Mouse (Mus musculus) forebrain, embryonic 15.5 days (tissue): Measurements from ENCODE around the gene Dach2. TPM values are rescaled to one million over a fixed set of nuclear protein-coding genes. Genes with fewer than 3 reads are reported as not detected.

ENCODE experiments used
- ATAC-seq: fragments of 200-750 bp; cut with Nextera tagmentation; replicated peaks from 2 replicates; pipeline ENCODE4 v1.8.0; 2017; ENCODE audit warnings: mild to moderate bottlenecking, moderate TSS enrichment, moderate library complexity
- H3K27ac ChIP-seq: fragments of 300-500 bp; sonication (generic); replicated peaks from 2 replicates; pipeline ENCODE4 v1.5.1; 2015; ENCODE audit warnings: mild to moderate bottlenecking, inconsistent platforms
- H3K27me3 ChIP-seq: fragments of 300-500 bp; sonication (generic); 2 replicates; pipeline ENCODE4 v1.6.1; 2015; ENCODE audit warnings: inconsistent platforms
- H3K36me3 ChIP-seq: fragments of 300-500 bp; sonication (generic); 2 replicates; pipeline ENCODE4 v1.6.1; 2015; ENCODE audit warnings: mild to moderate bottlenecking, inconsistent platforms
- H3K4me1 ChIP-seq: fragments of 300-500 bp; sonication (generic); 2 replicates; pipeline ENCODE4 v1.6.1; 2015; ENCODE audit warnings: inconsistent platforms
- H3K4me2 ChIP-seq: fragments of 300-500 bp; sonication (generic); replicated peaks from 2 replicates; pipeline ENCODE4 v1.6.1; 2015; ENCODE audit warnings: mild to moderate bottlenecking, inconsistent platforms
- H3K4me3 ChIP-seq: fragments of 300-500 bp; sonication (generic); 2 replicates; pipeline ENCODE4 v1.5.1; 2015; ENCODE audit warnings: mild to moderate bottlenecking, inconsistent platforms
- H3K9ac ChIP-seq: fragments of 300-500 bp; sonication (generic); replicated peaks from 2 replicates; pipeline ENCODE4 v1.6.1; 2015; ENCODE audit warnings: mild to moderate bottlenecking, inconsistent platforms
- H3K9me3 ChIP-seq: fragments of 300-500 bp; sonication (generic); 2 replicates; pipeline ENCODE4 v1.6.1; 2016; ENCODE audit warnings: inconsistent platforms
- WGBS: fragments of 180-500 bp; shearing (Covaris S2); methylation state at CpG from one replicate; pipeline ENCODE4 v1.1.7; 2015; ENCODE audit warnings: mixed read lengths; 5-methylcytosine and 5-hydroxymethylcytosine counted together
- polyA plus RNA-seq: library from polyadenylated mRNA; unstranded; fragments of >200 nt; fragmentation: Nextera tagmentation; extraction: Ambion mirVana; gene quantifications from 2 replicates; pipeline ENCODE4 v1.2.1, GENCODE M21; 2015

Gene Dach2
- polyA plus RNA-seq, 1 experiment from 2014 or later: 4.5 TPM

GRCm38 (mm10) chrX:113687163-113687562 lies 389.9 kb downstream of the Dach2 start:
- H3K36me3 ChIP-seq: no peaks in the 10 kb centered on the region
- no peak overlapping the region for H3K4me2 ChIP-seq
- H3K4me3 ChIP-seq: no peak overlapping the region
- H3K9me3 ChIP-seq: no peaks in the 10 kb centered on the region
- no peak overlapping the region for H3K9ac ChIP-seq
- no peak overlapping the region for H3K27ac ChIP-seq
- no peaks in the 10 kb centered on the region for H3K4me1 ChIP-seq
- WGBS: 29% methylated on average over 2 of the region's 2 CpGs
- ATAC-seq: no peak
- H3K27me3 ChIP-seq: no peaks in the 10 kb centered on the region

- Histone ChIP-seq H3K27me3 (no peaks in the 10 kb centered on the region), H3K4me2 (no peak overlapping the region), H3K27ac (no peak overlapping the region), H3K4me3 (no peak overlapping the region), H3K9me3 (no peaks in the 10 kb centered on the region), H3K4me1 (no peaks in the 10 kb centered on the region), H3K36me3 (no peaks in the 10 kb centered on the region), H3K9ac (no peak overlapping the region)
- 84% methylated on average over 2 of the region's 2 CpGs for WGBS
- no peak for ATAC-seq
Observed at GRCm38 (mm10) chrX:113712363-113712762, 415.1 kb downstream of the Dach2 start.

DNA sequence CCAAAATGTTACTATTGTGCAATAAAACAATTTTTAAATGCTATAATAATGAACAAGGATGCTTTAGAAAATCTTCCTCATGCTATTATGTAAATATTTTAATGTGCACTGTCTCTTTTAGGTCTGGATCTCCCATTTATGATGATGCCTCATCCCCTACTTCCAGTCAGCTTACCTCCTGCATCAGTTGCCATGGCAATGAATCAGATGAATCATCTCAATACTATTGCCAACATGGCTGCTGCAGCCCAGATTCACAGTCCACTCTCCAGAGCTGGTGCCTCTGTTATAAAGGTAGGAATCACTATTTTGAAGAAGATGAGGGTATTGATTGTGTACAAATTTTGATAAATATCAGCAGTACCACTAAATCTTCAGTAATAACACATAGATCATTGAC lies 426.8 kb downstream of the Dach2 start:
- H3K4me2 ChIP-seq: no peak overlapping the region
- no peak overlapping the region for H3K4me3 ChIP-seq
- no peaks in the 10 kb centered on the region for H3K4me1 ChIP-seq
- 0 out of 2 replicates have a peak, but pooled peaks have one; percentile 46 for ATAC-seq
- no peak overlapping the region for H3K9ac ChIP-seq
- H3K9me3 ChIP-seq: no peaks in the 10 kb centered on the region
- H3K36me3 ChIP-seq: no peaks in the 10 kb centered on the region
- no peaks in the 10 kb centered on the region for H3K27me3 ChIP-seq
- H3K27ac ChIP-seq: no peak overlapping the region

- no peaks in the 10 kb centered on the region for H3K27me3 ChIP-seq
- H3K4me3 ChIP-seq: no peak overlapping the region
- H3K4me2 ChIP-seq: no peak overlapping the region
- ATAC-seq: no peak
- no peaks in the 10 kb centered on the region for H3K9me3 ChIP-seq
- no peak overlapping the region for H3K27ac ChIP-seq
- no peak overlapping the region for H3K9ac ChIP-seq
- H3K4me1 ChIP-seq: no peaks in the 10 kb centered on the region
- no peaks in the 10 kb centered on the region for H3K36me3 ChIP-seq
Observed at GRCm38 (mm10) chrX:113747122-113747521, 449.8 kb downstream of the Dach2 start.

GRCm38 (mm10) chrX:113792264-113792663 lies 495.0 kb downstream of the Dach2 start:
- H3K27ac ChIP-seq: no peak overlapping the region
- H3K9ac ChIP-seq: no peak overlapping the region
- no peaks in the 10 kb centered on the region for H3K27me3 ChIP-seq
- H3K9me3 ChIP-seq: no peaks in the 10 kb centered on the region
- 33% methylated on average over 1 of the region's 1 CpGs for WGBS
- ATAC-seq: no peak
- H3K4me2 ChIP-seq: no peak overlapping the region
- H3K4me3 ChIP-seq: no peak overlapping the region
- H3K36me3 ChIP-seq: no peaks in the 10 kb centered on the region
- no peaks in the 10 kb centered on the region for H3K4me1 ChIP-seq

DNA sequence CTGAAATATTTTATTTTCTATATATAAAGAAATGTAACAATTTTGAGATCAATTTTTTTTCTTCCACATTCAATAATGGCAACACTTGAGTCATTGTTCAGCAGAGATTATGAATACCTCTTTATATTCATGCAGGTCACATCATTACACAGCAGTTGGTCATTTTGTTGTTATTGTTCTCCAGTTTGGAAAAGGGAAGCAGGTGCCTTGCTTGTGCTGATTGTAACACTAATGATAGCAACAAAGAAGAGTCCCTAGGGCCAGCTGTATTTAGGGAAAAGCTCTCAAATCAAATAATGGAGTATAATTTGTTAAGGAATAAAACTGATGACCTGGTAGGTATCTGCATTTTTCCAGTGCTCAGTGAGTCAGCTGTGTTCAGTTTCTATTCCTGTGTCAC lies 513.1 kb downstream of the Dach2 start:
- no peak overlapping the region for H3K27ac ChIP-seq
- H3K27me3 ChIP-seq: no peaks in the 10 kb centered on the region
- no peaks in the 10 kb centered on the region for H3K9me3 ChIP-seq
- H3K4me1 ChIP-seq: no peaks in the 10 kb centered on the region
- H3K4me3 ChIP-seq: no peak overlapping the region
- no peaks in the 10 kb centered on the region for H3K36me3 ChIP-seq
- no peak overlapping the region for H3K4me2 ChIP-seq
- no peak overlapping the region for H3K9ac ChIP-seq
- no peak for ATAC-seq

- no peak overlapping the region for H3K27ac ChIP-seq
- ATAC-seq: no peak
Observed at GRCm38 (mm10) chrX:113826810-113827209, 529.5 kb downstream of the Dach2 start.

GRCm38 (mm10) chrX:113833062-113833461 lies 535.8 kb downstream of the Dach2 start:
- Histone ChIP-seq H3K9ac (no peak overlapping the region), H3K36me3 (no peaks in the 10 kb centered on the region), H3K4me3 (no peak overlapping the region), H3K27ac (no peak overlapping the region), H3K9me3 (no peaks in the 10 kb centered on the region), H3K27me3 (no peaks in the 10 kb centered on the region), H3K4me2 (no peak overlapping the region), H3K4me1 (no peaks in the 10 kb centered on the region)
- ATAC-seq: no peak
- WGBS: 98% methylated on average over 1 of the region's 1 CpGs

More at GRCm38 (mm10) chrX:113826810-113827209, 529.5 kb downstream of the Dach2 start:
- Histone ChIP-seq H3K36me3 (no peaks in the 10 kb centered on the region), H3K4me2 (no peak overlapping the region), H3K4me1 (no peaks in the 10 kb centered on the region), H3K27me3 (no peaks in the 10 kb centered on the region), H3K4me3 (no peak overlapping the region), H3K9ac (no peak overlapping the region), H3K9me3 (no peaks in the 10 kb centered on the region)
- WGBS: 76% methylated on average over 1 of the region's 1 CpGs

DNA sequence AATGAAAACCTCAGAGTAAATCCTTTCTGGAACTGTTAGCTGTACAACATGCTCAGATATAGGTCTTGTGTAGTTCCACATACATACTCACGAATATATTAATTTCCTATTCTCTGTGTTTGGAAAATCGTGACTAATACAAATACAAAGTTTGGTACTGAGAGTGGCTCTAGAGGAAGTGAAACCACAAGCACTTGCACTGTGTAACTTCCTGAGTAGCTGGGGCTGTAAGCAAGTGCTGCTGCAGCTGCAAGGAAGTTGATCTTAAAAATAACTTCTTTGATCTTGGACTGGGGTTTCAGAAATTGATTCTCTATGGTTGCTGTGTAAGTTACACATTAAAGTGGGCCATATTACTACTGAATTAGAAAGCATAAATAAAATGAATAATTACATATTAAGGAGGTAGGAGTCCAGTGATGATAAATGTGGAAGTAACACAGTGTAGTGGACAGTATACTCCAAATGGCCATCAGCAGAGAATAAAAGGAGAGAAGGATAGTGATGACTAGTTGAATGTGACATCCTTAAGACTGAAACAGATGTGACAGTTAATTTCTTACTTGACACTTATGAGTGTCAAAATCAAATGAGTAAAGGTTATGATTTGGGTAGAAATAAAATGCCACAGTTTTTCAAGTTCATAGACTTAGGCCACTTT lies 570.7 kb downstream of the Dach2 start:
- H3K9me3 ChIP-seq: no peaks in the 10 kb centered on the region
- H3K9ac ChIP-seq: no peak overlapping the region
- WGBS: 83% methylated on average over 2 of the region's 2 CpGs
- no peak overlapping the region for H3K27ac ChIP-seq
- no peaks in the 10 kb centered on the region for H3K27me3 ChIP-seq
- H3K36me3 ChIP-seq: no peaks in the 10 kb centered on the region
- H3K4me3 ChIP-seq: no peak overlapping the region
- no peak for ATAC-seq
- H3K4me2 ChIP-seq: no peak overlapping the region
- no peaks in the 10 kb centered on the region for H3K4me1 ChIP-seq

Other genes with a start within 250 kb of the Dach2 start
- gene Chm, start 112.0 kb upstream of the Dach2 start, polyA plus RNA-seq: 12.2 and 13.1 TPM in 2 replicates